ENCODE assay signal across 21 mouse cellular contexts in the genomic region with DNA sequence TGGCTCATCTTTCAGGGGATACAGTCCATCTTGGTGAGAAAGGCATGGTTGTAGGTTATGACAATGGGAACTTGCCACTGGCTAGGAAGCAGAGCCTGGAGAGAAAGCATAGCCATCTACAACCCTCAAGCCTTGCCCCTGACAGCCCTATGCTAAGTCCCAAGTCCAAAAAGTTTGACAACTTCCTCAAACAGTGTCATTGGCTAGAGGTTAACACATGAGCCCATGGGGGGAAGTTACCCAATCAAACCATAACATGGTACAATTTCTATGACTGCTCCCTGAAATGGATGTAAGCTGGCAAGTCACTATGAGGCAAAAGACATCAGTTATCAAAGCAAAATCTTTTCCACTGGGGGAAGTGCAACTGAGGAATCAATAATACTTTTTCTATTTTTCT.
A peak's percentile ranks its signal among the peaks of the same experiment; 100 is the strongest.
DNase-seq lines count a peak whose midpoint lies in the region; ATAC-seq lines count a peak whose summit lies in the region.
"Had no signal": no experiment of that assay in that cellular context is flagged by ENCODE, and none has a peak within 500 bp of the region (broad histone marks: within the 10 kb centered on the region; RNA-seq: fewer than 3 reads in every experiment).

No protein-coding gene starts in this region.

- peak; percentile 70 for ATAC-seq in granulocyte monocyte progenitor cell, adult 5-6 weeks (replicated peaks; ENCODE audit: poor library complexity, severe bottlenecking)
- ATAC-seq in megakaryocyte, adult 5-6 weeks (ENCODE audit: poor library complexity, severe bottlenecking): peak; percentile 86
- peak; percentile 83 for ATAC-seq in megakaryocyte progenitor cell, adult 5-6 weeks (replicated peaks; ENCODE audit: poor library complexity)
- ATAC-seq: activated CD4-positive, CD25-positive, alpha-beta regulatory T cell, adult 4 months; CD4-positive, CD25-positive, alpha-beta regulatory T cell, adult 4 months; Patski had no signal

- DNase-seq in 416B (ENCODE audit: low read depth): peak; percentile 14
- DNase-seq in natural killer cell, adult 2 months (ENCODE audit: low spot score in 2 of 2): no peak
- no peak for DNase-seq in heart, postnatal 4 days
- DNase-seq in retina, postnatal 1 day: no peak
- no peak for DNase-seq in adrenal gland, postnatal 36 days
- DNase-seq: adrenal gland, adult 2 months; adrenal gland, adult 8-10 months; adrenal gland, postnatal 10 days; adrenal gland, postnatal 14 days; adrenal gland, postnatal 25 days; B cell, adult 2 months; cerebellum, adult 11 months; cerebellum, adult 11-12 months; cerebellum, adult 18-20 months; cerebellum, adult 2 months had no signal
